In the genomic region with DNA sequence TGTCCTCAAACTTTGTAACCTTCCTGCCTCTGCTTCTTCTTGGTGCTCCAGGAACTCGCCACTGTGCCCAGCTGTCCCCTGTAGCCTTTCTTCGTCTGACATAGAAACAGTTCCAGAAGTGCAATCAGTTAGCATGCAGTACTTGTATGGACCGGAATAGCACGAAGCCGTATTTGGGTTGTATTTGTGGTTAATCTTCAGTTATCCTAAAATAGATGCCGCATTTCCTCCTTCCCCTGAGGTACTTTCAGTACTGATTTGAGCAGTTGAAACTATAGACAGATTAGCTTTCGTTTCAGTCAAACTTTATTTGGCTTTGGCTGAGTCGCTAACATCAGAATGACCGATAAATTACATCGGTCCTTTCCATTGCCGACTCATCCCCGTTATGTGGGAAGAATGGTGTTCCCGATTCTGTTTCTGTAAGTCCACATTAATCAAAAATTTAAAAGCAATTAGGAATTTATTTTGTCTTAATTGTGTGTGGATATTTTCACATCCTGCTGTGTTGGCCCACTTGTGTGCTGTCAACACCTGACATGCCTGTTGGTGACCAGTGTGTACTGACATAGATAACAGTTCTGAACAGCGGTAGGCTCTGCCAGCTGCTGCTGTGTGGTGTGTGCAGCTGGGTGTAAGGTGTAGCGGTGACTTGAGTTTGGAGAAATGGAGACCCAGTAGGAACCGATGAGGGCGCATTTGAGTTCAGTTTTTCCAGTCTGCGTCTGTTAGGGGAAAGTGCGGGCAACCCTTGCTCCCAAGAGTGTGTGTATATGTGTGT, we compare ENCODE assay signal across 18 mouse cellular contexts. TPM values are rescaled to one million over a fixed set of nuclear protein-coding genes. Genes with fewer than 3 reads are reported as not detected.
DNase-seq lines count a peak whose midpoint lies in the region; ATAC-seq and TF ChIP-seq lines count a peak whose summit lies in the region.
"Had no signal": no experiment of that assay in that cellular context is flagged by ENCODE, and none has a peak within 500 bp of the region (broad histone marks: within the 10 kb centered on the region; RNA-seq: fewer than 3 reads in every experiment).

No protein-coding gene starts in this region.

- dilution Hi-C loops in CH12.LX (cut with MboI; ENCODE audit: extremely low pct_ligation_motif_present, extremely low pct_unique_long_range_greater_than_20kb, low sequenced_read_pairs): no loop called here

- H3K4me3 ChIP-seq in liver, postnatal 0 days (ENCODE audit: low read depth, low read length): no peak overlapping the region
- no peak overlapping the region for H3K4me3 ChIP-seq in liver, embryonic 11.5 days (ENCODE audit: low read depth, low read length)
- H3K4me3 ChIP-seq in CH12.LX (replicated peaks in 1 of 3; ENCODE audit: low read depth in 2 of 3, low read length in 2 of 3, poor library complexity in 1 of 3): peak overlapping the region; percentile 22 to 49 (median 34)
- no peak overlapping the region for H3K4me3 ChIP-seq in midbrain, embryonic 13.5 days (replicated peaks)
- no peak overlapping the region for H3K4me3 ChIP-seq in forebrain, embryonic 15.5 days
- H3K4me3 ChIP-seq: forebrain, embryonic 13.5 days; megakaryocyte, embryonic 14.5 days had no signal

- TF ChIP-seq POLR2A in CH12.LX (IDR thresholded peaks at IDR 0.05; ENCODE audit: low read depth, low read length): 0 out of 2 replicates have a peak, but pooled peaks have one; percentile 23

- H3K4me1 ChIP-seq in liver, postnatal 0 days (ENCODE audit: insufficient read depth): 0 out of 2 replicates have a peak, but pooled peaks cover 3% of the 10 kb centered on the region
- H3K4me1 ChIP-seq in liver, embryonic 11.5 days (replicated peaks; ENCODE audit: control insufficient read depth, insufficient read depth, low read length): no peaks in the 10 kb centered on the region
- peaks cover 24 to 54% of the 10 kb centered on the region in 2 experiments; a peak in 3 of 4 replicates for H3K4me1 ChIP-seq in CH12.LX (ENCODE audit: control insufficient read depth in 1 of 2, insufficient read depth in 2 of 2)
- H3K4me1 ChIP-seq in midbrain, embryonic 13.5 days (replicated peaks): no peaks in the 10 kb centered on the region
- H3K4me1 ChIP-seq in forebrain, embryonic 15.5 days: no peaks in the 10 kb centered on the region
- H3K4me1 ChIP-seq: forebrain, embryonic 13.5 days had no signal

- H3K79me2 ChIP-seq in CH12.LX (replicated peaks; ENCODE audit: control insufficient read depth, extremely low read depth, insufficient read depth, poor library complexity, severe bottlenecking): no peaks in the 10 kb centered on the region

- no peaks in the 10 kb centered on the region for H3K27me3 ChIP-seq in liver, postnatal 0 days (ENCODE audit: insufficient read depth, low read length)
- no peaks in the 10 kb centered on the region for H3K27me3 ChIP-seq in liver, embryonic 11.5 days (replicated peaks; ENCODE audit: control insufficient read depth, insufficient read depth, low read length)
- no peaks in the 10 kb centered on the region for H3K27me3 ChIP-seq in CH12.LX (replicated peaks)
- H3K27me3 ChIP-seq in midbrain, embryonic 13.5 days: no peaks in the 10 kb centered on the region
- no peaks in the 10 kb centered on the region for H3K27me3 ChIP-seq in forebrain, embryonic 15.5 days
- H3K27me3 ChIP-seq: forebrain, embryonic 13.5 days; megakaryocyte, embryonic 14.5 days had no signal

- H3K9me3 ChIP-seq in liver, postnatal 0 days (ENCODE audit: low read length): no peaks in the 10 kb centered on the region
- H3K9me3 ChIP-seq in liver, embryonic 11.5 days (ENCODE audit: control insufficient read depth, low read length): no peaks in the 10 kb centered on the region
- H3K9me3 ChIP-seq in CH12.LX (replicated peaks; ENCODE audit: low read length): no peaks in the 10 kb centered on the region
- H3K9me3 ChIP-seq in midbrain, embryonic 13.5 days: no peaks in the 10 kb centered on the region
- H3K9me3 ChIP-seq in forebrain, embryonic 15.5 days: no peaks in the 10 kb centered on the region
- H3K9me3 ChIP-seq: forebrain, embryonic 13.5 days; megakaryocyte, embryonic 14.5 days had no signal

- TF ChIP-seq RAD21 in CH12.LX (IDR thresholded peaks at IDR 0.05; ENCODE audit: low read depth, low read length): no peak; the same call in 1 of the 2 replicates

- WGBS in liver, postnatal 0 days (ENCODE audit: insufficient replicate concordance): 63% methylated on average over 19 of the region's 19 CpGs
- WGBS in liver, embryonic 11.5 days: 85% methylated on average over 19 of the region's 19 CpGs
- WGBS in midbrain, embryonic 13.5 days: 96% methylated on average over 19 of the region's 19 CpGs
- WGBS in forebrain, embryonic 15.5 days: 93% methylated on average over 19 of the region's 19 CpGs

- TF ChIP-seq EP300 in liver, postnatal 0 days (IDR thresholded peaks at IDR 0.05; ENCODE audit: low read depth): no peak
- peak; percentile 94 for TF ChIP-seq EP300 in CH12.LX (IDR thresholded peaks at IDR 0.05; ENCODE audit: low read length)

- no peak for TF ChIP-seq CTCF in liver, postnatal 0 days (IDR thresholded peaks at IDR 0.05; ENCODE audit: low read depth)
- TF ChIP-seq CTCF in CH12.LX (conservative IDR thresholded peaks at IDR 0.05 in 1 of 2, IDR thresholded peaks at IDR 0.05 in 1 of 2; ENCODE audit: low read depth in 2 of 2, low read length in 2 of 2): peak in 1 of 2 experiments; percentile 34; a peak in 2 of 4 replicates

- no peak for DNase-seq in liver, postnatal 0 days
- DNase-seq in liver, embryonic 11.5 days (ENCODE audit: low spot score): no peak
- peak; percentile 90 for DNase-seq in CH12.LX (ENCODE audit: extremely low read depth)
- DNase-seq in natural killer cell, adult 2 months (ENCODE audit: low spot score in 2 of 2): peak; percentile 19 to 39
- no peak for DNase-seq in right cerebral cortex, postnatal 10 days (ENCODE audit: low spot score in 2 of 2)
- DNase-seq: adrenal gland, postnatal 10 days; cerebellum, postnatal 36 days; lung, adult 18-20 months; right cerebral cortex, postnatal 4 days had no signal

- in situ Hi-C loops in CH12.LX (cut with MboI; ENCODE audit: low pct_ligation_motif_present, low pct_unique_long_range_greater_than_20kb, low sequenced_read_pairs): loop anchor here (10.0 kb wide), 1 partner anchor 164 kb away; no protein-coding TSS in a partner anchor

- H3K4me2 ChIP-seq in liver, postnatal 0 days (ENCODE audit: low read depth, low read length): no peak overlapping the region
- no peak overlapping the region for H3K4me2 ChIP-seq in liver, embryonic 11.5 days
- H3K4me2 ChIP-seq in CH12.LX (ENCODE audit: insufficient read depth, low read depth, poor library complexity, severe bottlenecking): peak overlapping the region; percentile 88
- H3K4me2 ChIP-seq in midbrain, embryonic 13.5 days (replicated peaks): no peak overlapping the region
- no peak overlapping the region for H3K4me2 ChIP-seq in forebrain, embryonic 15.5 days (replicated peaks)
- H3K4me2 ChIP-seq: forebrain, embryonic 13.5 days had no signal

- H3K36me3 ChIP-seq in liver, postnatal 0 days (replicated peaks; ENCODE audit: insufficient read depth, low read length): peaks cover 6% of the 10 kb centered on the region; the same call in 1 of the 2 replicates
- H3K36me3 ChIP-seq in liver, embryonic 11.5 days (ENCODE audit: control insufficient read depth, insufficient read depth, low read length): 0 out of 2 replicates have a peak, but pooled peaks cover 3% of the 10 kb centered on the region
- H3K36me3 ChIP-seq in CH12.LX (replicated peaks in 1 of 2; ENCODE audit: control insufficient read depth in 1 of 2, insufficient read depth in 1 of 2, low read length in 1 of 2): peaks cover 17 to 51% of the 10 kb centered on the region in 2 experiments
- peaks cover 37% of the 10 kb centered on the region for H3K36me3 ChIP-seq in midbrain, embryonic 13.5 days
- H3K36me3 ChIP-seq in forebrain, embryonic 15.5 days: peaks cover 11% of the 10 kb centered on the region; the same call in 1 of the 2 replicates

- H3K9ac ChIP-seq in liver, postnatal 0 days (replicated peaks): no peak overlapping the region
- H3K9ac ChIP-seq in liver, embryonic 11.5 days (ENCODE audit: low read depth, low read length): no peak overlapping the region
- peak overlapping the region; percentile 70 for H3K9ac ChIP-seq in CH12.LX (ENCODE audit: insufficient read depth, low read depth)
- no peak overlapping the region for H3K9ac ChIP-seq in midbrain, embryonic 13.5 days (replicated peaks)
- H3K9ac ChIP-seq in forebrain, embryonic 15.5 days (replicated peaks): no peak overlapping the region
- H3K9ac ChIP-seq: forebrain, embryonic 13.5 days had no signal

- ATAC-seq in liver, postnatal 0 days: peak; percentile 66
- ATAC-seq in liver, embryonic 11.5 days (replicated peaks; ENCODE audit: low FRiP score): no peak
- ATAC-seq in granulocyte monocyte progenitor cell, adult 5-6 weeks (replicated peaks; ENCODE audit: poor library complexity, severe bottlenecking): peak; percentile 54
- ATAC-seq in midbrain, embryonic 13.5 days: no peak
- ATAC-seq in forebrain, embryonic 15.5 days (replicated peaks): no peak
- ATAC-seq: forebrain, embryonic 13.5 days had no signal

- peak overlapping the region; percentile 55; the same call in 1 of the 2 replicates for H3K27ac ChIP-seq in liver, postnatal 0 days (ENCODE audit: low read depth)
- H3K27ac ChIP-seq in liver, embryonic 11.5 days (ENCODE audit: low read depth, low read length): no peak overlapping the region
- H3K27ac ChIP-seq in CH12.LX (ENCODE audit: insufficient read depth, low read depth): peak overlapping the region; percentile 96
- no peak overlapping the region for H3K27ac ChIP-seq in midbrain, embryonic 13.5 days
- H3K27ac ChIP-seq in forebrain, embryonic 15.5 days (replicated peaks): no peak overlapping the region
- H3K27ac ChIP-seq: forebrain, embryonic 13.5 days; kidney, postnatal 0 days had no signal

RNA-seq across cellular contexts. Expression of a gene that starts 38.5 kb away (rescaled TPM):
- 0.13 TPM in 1 of 2 replicates, not detected in the other for polyA plus RNA-seq in liver, postnatal 0 days (2015; fragmentation: Nextera tagmentation; extraction: Ambion mirVana)
- not detected in 2 replicates for polyA plus RNA-seq in liver, embryonic 11.5 days (2014; fragmentation: Nextera tagmentation; extraction: Ambion mirVana)
- not detected in 2 replicates for total RNA-seq in CH12.LX (2012; rRNA removed)
- total RNA-seq in CH12.LX (2014; rRNA removed): not detected in 2 replicates
- polyA plus RNA-seq in CH12.LX (2012; ENCODE audit: insufficient read length, low read depth): not detected in 2 replicates
- total RNA-seq in granulocyte monocyte progenitor cell, adult 5-6 weeks (2014; fragmentation: Nextera tagmentation): not detected in 2 replicates
- 0.30 TPM in 1 of 2 replicates, not detected in the other for total RNA-seq in granulocyte monocyte progenitor cell, adult 5-6 weeks (2017)
- 0.31 TPM in 1 of 2 replicates, not detected in the other for polyA plus RNA-seq in midbrain, embryonic 13.5 days (2015; fragmentation: Nextera tagmentation; extraction: Ambion mirVana)
- polyA plus RNA-seq in forebrain, embryonic 15.5 days (2015; fragmentation: Nextera tagmentation; extraction: Ambion mirVana): 0.40 and 0.65 TPM in 2 replicates
- total RNA-seq: heart, postnatal 25 days had no signal
- polyA plus RNA-seq: embryonic facial prominence, embryonic 14.5 days; forebrain, embryonic 13.5 days; limb, embryonic 11.5 days had no signal

RNA-seq across cellular contexts. Expression of a gene that starts 41.9 kb away (rescaled TPM):
- polyA plus RNA-seq in liver, postnatal 0 days (2015; fragmentation: Nextera tagmentation; extraction: Ambion mirVana): 1.5 and 1.8 TPM in 2 replicates
- 10.1 and 11.4 TPM in 2 replicates for polyA plus RNA-seq in liver, embryonic 11.5 days (2014; fragmentation: Nextera tagmentation; extraction: Ambion mirVana)
- total RNA-seq in CH12.LX (2012; rRNA removed) (18.0 and 18.7 TPM in 2 replicates), CH12.LX (2014; rRNA removed) (12.2 and 13.2 TPM in 2 replicates)
- polyA plus RNA-seq in CH12.LX (2012; ENCODE audit: insufficient read length, low read depth): 34.7 and 38.2 TPM in 2 replicates
- total RNA-seq in granulocyte monocyte progenitor cell, adult 5-6 weeks (2014; fragmentation: Nextera tagmentation): 80.5 and 85.2 TPM in 2 replicates
- 53.4 and 62.9 TPM in 2 replicates for total RNA-seq in granulocyte monocyte progenitor cell, adult 5-6 weeks (2017)
- polyA plus RNA-seq in midbrain, embryonic 13.5 days (2015; fragmentation: Nextera tagmentation; extraction: Ambion mirVana): 12.9 and 13.4 TPM in 2 replicates
- 15.0 and 15.8 TPM in 2 replicates for polyA plus RNA-seq in forebrain, embryonic 15.5 days (2015; fragmentation: Nextera tagmentation; extraction: Ambion mirVana)

RNA-seq across cellular contexts. Expression of a gene that starts 42.0 kb away (rescaled TPM):
- polyA plus RNA-seq in liver, postnatal 0 days (2015; fragmentation: Nextera tagmentation; extraction: Ambion mirVana): 2.9 and 3.1 TPM in 2 replicates
- polyA plus RNA-seq in liver, embryonic 11.5 days (2014; fragmentation: Nextera tagmentation; extraction: Ambion mirVana): 0.99 and 1.0 TPM in 2 replicates
- total RNA-seq in CH12.LX (2012; rRNA removed): 0.04 TPM in 2 replicates
- total RNA-seq in CH12.LX (2014; rRNA removed): not detected in 2 replicates
- not detected in 2 replicates for polyA plus RNA-seq in CH12.LX (2012; ENCODE audit: insufficient read length, low read depth)
- total RNA-seq in granulocyte monocyte progenitor cell, adult 5-6 weeks (2014; fragmentation: Nextera tagmentation): 21.7 and 34.6 TPM in 2 replicates
- 24.8 and 33.2 TPM in 2 replicates for total RNA-seq in granulocyte monocyte progenitor cell, adult 5-6 weeks (2017)
- polyA plus RNA-seq in midbrain, embryonic 13.5 days (2015; fragmentation: Nextera tagmentation; extraction: Ambion mirVana): 0.31 and 0.36 TPM in 2 replicates
- polyA plus RNA-seq in forebrain, embryonic 15.5 days (2015; fragmentation: Nextera tagmentation; extraction: Ambion mirVana): 0.47 and 0.70 TPM in 2 replicates

Comparison
In these comparisons a context has a peak if more than half of its experiments do, and no peak if none do; other contexts are left out.
1. ATAC-seq: peak in liver, postnatal 0 days (single experiment) and granulocyte monocyte progenitor cell, adult 5-6 weeks (single experiment); none in liver, embryonic 11.5 days (single experiment), midbrain, embryonic 13.5 days (single experiment) and forebrain, embryonic 15.5 days (single experiment).
2. H3K27ac ChIP-seq: peak in liver, postnatal 0 days (single experiment) and CH12.LX (single experiment); none in liver, embryonic 11.5 days (single experiment), midbrain, embryonic 13.5 days (single experiment) and forebrain, embryonic 15.5 days (single experiment).
3. DNase-seq: peak in CH12.LX (single experiment) and natural killer cell, adult 2 months (2 of 2); none in liver, postnatal 0 days (single experiment), liver, embryonic 11.5 days (single experiment) and right cerebral cortex, postnatal 10 days (0 of 2).
4. H3K4me3 ChIP-seq: peak in CH12.LX (3 of 3); none in liver, postnatal 0 days (single experiment), liver, embryonic 11.5 days (single experiment), midbrain, embryonic 13.5 days (single experiment) and forebrain, embryonic 15.5 days (single experiment).